Mouse (Mus musculus): ENCODE data around the gene Klc2.
"Not testable (repeated sequence)": the region's sequence is repeated elsewhere in the genome, so short reads cannot be mapped to it uniquely, and the experiment has no call there.

Klc2 gene

DNA sequence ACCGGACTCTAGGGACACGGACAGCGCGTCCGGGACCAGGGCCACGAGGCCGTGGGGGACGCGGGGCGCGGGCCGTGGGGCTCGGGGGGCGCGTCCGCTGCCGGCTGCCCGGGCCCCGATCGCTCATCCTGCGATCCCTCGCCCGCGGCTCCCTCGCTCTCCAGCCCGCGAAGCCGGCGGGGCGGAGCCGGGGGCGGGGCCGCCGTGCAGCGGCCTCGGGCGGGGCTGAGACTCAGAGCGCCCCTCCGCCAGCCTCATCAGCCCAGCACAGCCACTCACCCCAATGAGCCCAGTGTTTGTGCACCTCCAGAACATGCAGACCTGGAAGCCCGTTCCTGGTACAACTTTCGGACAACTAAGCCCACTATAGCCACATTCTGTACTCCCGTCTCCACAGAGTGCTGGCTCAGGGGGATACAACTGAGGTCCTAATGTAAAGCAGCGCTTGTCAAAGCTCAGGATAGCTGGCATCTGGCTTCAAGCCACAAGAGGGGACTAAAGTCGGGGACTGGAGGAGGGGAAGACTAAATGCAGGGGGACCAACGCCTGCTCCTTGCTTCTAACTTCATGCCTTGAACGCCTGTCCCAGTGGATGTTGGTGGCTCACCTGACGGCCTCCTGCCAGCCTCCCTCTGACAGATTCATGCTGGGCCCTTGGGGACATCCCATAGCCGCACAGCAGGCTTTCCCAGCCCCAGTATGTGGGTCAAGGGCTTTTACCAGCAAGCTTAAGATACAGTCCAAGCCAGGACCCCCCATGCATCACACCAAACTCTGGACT, 19.8 kb downstream of the Klc2 start, which contains the start of gene Cnih2:
Cnih2 (minus strand) TSS at position 159 of the 781 bp plus-strand sequence.
- peak; percentile 78 for DNase-seq

DNA sequence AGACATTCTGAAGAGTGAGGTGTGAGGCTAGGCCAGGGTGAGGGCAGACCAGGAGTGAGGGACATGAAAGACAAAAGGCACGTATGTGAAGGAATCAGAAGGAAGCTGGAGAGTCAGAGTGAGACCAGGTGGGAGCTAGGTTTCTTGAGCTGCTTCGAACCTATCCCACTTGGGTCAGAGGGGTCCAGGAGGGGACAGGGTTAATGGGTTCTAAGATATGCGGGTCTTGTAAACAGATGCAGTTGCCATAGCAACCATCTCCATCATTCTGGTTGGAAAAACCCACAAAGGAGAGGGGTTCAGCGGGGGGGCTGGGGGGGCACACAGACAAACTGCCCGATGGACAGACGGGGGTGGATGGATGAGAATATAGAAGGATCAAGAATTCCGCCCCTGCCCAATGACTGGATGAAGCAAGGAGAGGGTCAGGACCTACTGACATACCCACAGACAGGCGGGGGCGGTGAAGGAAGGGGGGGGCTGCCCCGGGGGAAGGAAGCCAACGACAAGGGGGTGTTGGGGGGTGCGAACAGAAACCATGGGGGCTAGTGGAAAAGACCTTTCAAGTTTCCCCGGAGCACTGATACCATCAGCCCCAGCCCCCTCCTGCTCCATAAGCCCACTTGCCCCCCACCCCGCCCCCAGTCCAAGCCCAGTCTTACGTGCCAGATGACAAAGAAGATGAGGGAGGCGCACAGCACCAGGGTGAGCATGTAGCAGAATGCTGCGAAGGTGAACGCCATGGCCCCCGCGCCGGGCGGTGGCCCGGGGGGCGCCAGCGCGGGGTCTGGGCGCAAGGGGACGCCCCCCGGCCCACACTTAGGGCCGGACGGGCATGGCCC, 20.6 kb downstream of the Klc2 start:
- DNase-seq, result no peak

DNA sequence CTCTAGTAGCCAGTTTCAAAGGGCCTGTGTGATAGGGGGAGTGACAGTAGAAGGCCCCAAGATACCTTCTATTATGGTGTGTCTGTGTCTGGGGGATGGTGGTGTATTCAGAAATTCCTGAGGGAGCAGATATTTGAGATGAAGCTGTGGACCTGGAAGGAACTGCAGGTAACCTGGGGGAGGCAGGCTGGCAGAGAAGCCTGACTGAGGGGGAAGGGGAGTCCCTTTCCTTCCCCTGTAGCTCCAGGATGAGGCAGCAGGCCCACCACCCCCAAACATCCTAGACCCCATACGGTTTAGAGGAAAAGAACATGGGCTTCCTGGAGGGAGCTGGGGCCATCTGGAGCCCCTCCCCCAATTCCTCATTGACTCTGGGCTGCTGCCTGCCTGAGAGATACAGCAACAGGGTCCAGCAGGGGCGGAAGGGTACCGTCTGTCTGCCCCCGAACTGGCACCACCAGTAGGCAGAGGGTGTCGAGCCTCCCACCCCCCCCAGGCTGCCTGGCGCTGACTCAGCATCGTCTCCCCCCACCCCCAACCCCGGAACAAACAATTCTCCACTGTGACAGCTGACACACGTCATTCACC, 22.4 kb downstream of the Klc2 start:
- no peak for DNase-seq

DNA sequence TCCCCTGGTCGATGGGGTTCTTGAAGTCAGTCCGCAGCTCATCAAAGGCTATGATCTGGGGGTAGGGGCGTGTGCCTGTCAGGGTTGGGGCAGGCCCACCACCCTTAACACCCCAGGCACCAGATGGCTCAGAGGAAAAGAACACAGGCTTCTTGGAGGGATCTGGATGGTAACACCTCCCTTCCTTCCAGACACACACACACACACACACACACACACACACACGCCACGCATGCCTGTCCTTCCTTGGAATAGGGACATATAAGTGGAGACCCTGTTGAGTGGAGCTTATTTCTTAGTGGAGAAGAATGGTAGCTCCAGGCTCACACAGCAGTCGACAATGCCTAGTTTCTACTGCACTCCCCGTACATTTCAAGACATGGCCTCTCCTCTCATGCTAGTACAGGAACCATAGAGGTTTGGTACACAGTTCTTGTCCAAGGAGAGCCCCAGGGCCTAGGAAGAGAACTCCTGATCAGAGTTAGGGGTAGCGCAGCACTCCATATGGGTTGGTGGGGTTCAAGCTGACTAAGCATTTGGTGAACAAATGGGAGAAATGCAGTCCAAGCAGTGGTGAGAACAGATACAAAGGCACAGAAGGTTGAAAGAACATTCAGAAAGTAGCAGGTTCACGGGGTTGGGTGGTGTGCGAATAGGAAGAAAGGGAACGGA, 23.5 kb downstream of the Klc2 start:
- no peak for DNase-seq

DNA sequence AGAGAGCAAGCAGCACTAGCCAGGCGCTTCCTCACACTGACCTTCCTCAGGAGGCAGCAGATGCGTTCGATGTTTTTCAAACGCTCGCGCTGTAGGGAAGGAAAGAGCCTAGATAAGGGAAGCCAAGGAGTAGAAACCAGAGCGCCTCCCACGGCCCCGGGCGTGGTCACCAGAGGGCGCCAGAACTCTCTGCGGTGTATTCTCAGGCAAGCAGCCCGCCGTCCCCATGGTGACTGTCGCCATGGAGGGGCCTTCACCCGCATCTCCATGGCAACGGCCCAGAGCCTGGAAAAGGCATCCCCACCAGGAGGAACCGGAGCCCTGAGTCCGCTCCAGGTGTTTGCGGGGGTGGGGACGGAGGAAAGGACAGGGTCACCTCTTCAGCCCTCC, 24.1 kb downstream of the Klc2 start:
- peak; percentile 91 for DNase-seq

DNA sequence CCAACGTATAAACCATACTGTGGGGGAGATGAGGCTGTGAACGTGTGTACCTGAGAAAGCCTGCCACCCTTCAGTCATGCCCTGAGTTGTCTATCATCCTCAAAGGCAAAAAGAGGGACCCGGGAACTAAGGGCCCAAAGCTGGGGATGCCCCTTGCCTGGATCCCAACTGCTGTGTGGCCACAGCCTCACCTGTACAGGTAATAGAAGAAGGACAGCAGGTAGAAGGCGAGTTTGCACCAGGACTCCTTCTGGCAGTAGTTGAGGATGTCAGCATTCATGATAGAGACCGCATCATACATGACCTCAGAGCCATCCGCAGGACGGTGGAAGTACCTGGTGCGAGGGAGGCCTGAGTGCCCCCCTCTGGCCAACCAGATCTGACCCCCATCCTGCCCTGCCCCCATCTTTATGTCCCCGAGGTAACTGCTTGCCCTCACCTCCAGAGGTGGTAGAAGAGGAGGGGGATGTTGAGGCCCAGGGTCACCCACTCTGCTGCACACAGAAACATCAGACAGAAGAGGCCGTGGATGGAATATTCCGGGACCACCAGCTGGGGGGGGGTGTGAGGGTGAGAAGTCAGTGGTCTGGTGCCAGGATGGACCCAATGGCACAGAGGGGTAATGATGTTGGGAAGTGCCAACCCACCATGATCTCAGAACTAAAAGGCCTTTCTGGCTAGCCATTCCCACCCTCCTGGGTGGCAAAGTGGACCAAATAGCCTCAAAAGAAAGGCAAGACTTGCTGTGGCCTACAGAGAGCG, 24.7 kb downstream of the Klc2 start:
- DNase-seq, result no peak

DNA sequence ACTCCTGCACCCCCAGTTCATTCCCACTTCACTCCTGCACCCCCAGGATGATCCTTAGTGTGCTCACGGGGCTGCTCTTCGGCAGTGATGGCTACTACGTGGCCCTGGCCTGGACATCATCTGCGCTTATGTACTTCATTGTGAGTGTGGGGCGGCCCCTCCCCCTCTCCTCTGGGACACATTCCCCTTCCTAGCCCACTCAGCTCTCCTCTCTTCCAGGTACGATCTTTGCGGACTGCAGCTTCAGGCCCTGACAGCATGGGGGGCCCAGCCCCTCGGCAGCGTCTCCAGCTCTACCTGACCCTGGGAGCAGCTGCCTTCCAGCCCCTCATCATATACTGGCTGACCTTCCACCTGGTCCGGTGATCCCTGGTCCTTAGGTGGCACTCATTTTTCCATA, 26.3 kb downstream of the Klc2 start:
- no peak for DNase-seq

DNA sequence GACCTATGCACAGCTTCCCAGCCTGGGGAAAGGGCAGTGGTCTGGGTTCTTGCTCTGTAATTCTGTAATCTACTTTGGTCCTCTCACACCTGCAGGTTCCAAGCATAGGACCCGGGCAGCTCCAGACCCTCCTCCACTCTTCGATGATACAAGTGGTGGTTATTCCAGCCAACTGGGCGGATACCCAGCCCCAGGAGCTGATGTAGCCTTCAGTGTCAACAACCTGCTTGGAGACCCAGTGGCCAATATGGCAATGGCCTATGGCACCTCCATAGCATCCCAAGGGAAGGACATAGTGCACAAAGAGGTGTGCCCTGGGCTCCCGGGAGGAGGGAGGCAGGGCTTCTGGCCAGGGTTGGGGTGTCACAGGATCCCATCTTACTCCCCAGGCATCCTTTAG, 29.0 kb downstream of the Klc2 start:
- no peak for DNase-seq

DNA sequence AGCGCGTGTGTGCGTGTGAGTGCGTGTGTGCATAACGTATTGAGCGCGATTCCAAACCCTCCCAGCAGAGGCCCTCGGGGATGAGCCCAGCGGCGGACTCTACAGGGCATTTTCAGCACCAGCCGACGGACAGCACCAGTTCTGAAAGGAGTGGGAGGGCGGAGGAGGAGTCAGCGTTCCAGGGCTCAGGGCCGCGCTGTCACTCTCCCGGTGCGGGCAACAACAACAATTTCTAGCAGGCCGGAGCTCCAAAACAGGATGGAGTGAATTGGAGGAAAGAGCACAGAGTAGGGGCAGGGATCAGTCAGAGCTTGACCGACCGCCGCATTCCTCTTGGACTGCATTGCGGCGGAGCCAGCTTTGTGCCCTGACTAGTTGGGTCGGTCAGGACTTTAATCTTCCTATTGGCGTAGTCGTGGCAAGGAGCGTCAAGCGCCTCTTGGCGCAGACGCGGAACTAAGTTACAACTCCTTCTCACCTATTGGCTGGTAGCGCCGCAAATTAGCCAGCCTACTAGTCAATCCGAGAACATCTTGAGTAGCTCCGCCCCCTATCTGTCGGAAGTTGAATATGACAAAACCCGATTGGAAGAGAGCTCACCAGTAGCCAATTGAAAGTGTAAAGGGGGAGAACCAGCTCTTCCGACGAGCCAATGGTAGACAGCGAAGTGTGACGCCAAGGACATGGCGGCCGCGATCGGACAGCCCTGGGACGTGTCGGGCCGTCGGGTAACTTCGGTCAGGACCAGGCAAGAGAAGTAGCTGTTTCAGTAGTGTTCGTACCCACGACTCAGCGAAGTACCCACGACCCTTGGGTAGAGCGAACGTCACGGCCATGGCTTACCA, 30.3 kb downstream of the Klc2 start, which contains the start of gene Yif1a:
Yif1a (plus strand) TSS at position 655 of the 845 bp plus-strand sequence.
- peak; percentile 92 for DNase-seq

DNA sequence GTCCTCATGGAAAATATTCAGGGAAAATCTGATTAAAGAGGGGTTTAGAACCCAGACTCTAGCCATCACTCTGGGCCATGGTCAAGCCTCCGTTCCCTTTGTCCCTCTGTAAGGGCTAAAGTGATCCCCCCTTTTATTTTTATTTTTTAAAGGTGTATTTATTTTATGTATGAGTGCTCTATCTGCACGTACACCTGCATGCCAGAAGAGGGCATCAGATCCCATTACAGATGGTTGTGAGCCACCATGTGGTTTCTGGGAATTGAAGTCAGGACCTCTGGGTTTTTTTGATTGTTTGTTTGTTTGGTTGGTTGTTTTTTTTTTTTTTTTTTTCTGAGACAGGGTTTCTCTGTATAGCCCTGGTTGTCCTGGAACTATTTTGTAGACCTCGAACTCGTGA, 31.8 kb downstream of the Klc2 start:
- DNase-seq, result not testable (repeated sequence)

DNA sequence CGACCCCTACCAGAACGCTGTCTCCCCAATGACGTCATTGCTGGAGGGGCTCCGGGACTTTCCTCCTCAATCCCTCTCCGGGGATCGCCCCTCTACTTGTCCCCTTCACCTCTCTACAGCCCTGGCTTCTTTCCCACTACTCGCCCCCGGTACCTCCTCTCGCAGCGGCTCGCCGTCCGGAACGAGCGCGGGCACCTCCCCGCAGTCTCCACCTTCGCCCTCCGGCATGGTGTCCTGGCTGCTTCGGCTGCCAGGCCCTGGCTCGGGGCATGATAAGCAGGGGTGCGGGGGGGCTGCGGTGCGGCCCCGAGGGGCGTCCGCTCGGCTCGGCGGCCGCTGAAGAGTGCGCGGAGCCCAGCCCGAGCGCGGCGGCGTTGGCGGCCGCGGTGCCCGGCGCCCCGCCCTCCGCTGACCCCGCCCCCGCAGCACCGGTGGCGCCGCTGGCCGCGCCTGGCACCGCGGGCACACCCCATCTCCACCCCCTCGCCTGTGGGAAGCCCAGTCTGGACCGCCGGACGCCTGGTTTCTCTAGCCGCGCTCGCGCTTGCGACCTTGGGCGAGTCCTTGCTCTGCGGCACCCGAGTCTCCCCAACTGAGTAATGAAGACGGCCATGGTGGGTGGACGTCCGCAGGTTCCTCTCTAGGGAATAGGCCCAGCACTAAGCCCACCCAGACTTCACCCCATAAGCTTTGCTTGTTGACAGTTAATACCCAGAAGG, 33.1 kb downstream of the Klc2 start, which contains the start of gene Tmem151a:
Tmem151a (minus strand) TSS at position 387 of the 719 bp plus-strand sequence.
- no peak for DNase-seq

DNA sequence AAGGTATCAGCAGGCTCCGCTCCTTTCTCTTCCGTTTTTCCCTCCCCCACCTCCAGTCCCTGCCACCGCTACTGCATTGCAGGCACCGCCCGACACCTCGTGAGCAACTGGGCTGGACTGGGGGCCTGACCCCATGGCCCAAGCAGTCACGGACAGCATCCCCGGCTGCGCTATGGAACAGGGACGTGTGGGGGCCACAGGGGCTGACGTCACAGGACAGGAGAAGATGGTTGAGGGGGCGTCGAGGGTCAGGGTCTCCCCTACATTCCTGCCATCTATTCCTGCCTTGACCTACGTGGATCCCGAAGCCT, 33.6 kb downstream of the Klc2 start:
- no peak for DNase-seq

DNA sequence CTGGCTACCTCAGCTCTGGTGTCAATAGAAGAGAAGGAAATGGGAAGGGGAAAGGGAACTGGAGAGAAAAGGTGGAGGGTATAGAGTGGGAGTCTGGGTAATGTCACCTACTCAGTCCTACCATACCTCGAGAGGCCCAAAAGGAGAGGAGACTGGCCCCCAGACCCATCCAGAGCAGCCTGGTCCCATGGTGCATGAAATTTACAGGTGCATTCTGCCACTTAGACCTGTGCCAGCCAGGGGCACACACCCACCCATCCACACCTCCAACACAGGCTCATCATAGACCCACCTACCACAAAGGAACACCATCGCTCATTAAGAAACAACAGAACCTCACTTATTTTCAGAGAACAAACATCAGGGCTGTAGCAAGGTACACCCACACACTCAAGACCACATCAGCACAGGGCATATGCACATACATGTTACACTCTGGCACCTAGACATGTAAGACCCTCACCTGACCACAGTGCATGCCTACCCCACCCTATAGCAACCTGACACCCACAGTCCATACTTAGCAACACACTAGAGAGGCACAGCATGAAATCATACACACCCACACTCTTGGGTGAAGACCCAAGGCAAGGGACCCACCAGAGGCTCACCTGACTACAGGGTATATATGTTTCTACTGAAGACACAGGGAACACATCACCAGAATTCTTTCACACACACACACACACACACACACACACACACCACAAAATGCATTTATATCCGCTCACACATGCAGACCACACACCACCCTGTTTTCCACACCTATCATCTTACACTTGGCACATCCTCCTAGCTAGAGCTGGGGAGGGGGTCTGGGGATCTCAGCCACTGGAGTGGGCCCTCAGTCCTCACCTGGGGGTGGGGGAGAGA, 34.2 kb downstream of the Klc2 start:
- DNase-seq, result no peak

DNA sequence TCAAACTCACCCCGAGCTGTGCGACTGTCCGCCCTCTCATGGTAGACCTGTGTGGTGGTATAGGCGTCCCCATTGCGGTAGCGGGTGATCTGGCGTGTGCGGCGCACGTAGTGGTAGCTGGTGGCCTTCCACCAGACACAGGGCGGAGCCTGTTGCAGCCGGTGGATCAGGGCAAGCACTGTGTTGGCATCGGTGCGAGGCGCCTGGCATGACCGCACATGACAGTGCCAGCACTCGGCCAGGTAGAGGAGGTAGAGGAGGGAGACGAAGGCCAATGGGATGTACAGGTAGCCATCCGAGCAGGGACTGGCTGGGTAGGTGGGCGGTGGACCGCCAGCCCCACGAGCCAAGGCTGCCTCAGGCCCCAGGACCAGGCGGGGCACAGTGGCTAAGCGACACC, 35.8 kb downstream of the Klc2 start:
- DNase-seq, result no peak

DNA sequence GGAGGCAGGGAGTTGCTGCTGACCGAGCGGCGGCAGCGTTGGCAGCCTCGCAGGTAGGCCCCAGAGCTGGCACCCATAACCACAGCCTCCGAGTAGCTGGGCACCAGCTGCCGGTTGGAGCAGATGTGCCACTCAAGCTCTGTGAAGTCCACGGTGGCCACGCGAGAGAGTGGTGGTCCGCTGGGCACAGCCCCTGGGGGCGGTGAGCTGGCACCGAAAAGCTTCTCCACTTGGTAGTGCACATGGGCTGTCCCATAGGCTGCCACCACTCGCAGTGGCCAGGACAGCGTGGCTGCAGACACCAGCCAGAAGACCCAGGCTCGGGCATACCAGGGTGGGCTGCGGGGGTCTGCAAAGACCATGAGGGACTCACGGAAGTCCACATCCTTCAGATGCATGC, 36.4 kb downstream of the Klc2 start:
- DNase-seq, result no peak

DNA sequence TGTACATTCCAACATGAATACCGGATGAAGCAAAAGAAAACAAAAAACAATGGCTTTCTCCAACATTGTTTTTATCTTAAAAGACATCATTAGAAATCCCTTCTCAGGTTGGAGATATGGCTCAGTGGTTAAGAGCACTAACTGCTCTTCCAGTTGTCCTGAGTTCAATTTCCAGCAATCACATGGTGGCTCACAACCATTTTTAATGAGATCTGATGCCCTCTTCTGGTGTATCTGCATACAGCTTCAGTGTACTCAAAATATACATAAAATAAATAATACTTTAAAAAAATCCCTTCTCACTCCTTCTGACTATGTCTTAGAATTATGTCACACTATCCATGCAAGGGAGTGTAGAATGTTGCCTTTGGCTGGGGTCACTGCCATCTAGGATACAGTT, 39.1 kb downstream of the Klc2 start:
- no peak for DNase-seq

DNA sequence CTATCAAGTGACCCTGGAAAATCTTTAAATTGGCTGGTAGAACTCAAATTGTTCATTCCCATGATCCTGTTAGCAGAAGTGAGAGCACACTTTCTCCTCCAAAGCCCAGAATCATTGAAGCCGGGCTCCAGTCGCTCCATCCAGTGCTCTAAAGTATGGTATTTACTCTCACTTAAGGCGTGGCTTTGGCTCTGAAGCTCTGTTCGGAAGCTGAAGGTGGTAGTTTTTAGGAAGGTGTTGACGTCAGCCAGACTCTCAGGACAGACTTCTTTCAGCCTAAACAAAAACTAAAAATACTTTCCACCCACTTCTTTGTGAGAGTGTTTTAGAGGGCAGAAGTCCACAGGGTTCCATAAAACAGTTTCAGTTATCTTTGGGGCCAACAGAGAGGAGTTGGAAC, 44.8 kb downstream of the Klc2 start:
- DNase-seq, result no peak

DNA sequence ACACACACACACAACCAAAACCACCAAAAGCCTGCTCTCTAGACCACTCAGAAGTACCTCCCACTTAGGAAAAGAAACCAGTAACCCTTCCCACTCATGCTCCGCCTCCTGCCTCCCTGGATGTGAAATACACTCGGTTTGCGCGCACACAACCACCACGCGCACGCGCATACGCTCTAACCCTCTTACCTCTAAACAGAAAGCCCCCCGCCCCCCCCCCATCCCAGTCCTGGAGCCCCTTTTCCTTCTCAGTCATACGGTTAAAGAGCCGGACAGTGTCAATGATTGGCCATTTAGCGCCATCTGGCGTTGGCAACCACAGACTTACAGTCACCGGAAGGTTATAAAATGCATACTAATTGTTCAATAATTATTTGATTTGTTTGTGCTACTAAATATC, 45.3 kb downstream of the Klc2 start:
- DNase-seq, result peak; percentile 32

DNA sequence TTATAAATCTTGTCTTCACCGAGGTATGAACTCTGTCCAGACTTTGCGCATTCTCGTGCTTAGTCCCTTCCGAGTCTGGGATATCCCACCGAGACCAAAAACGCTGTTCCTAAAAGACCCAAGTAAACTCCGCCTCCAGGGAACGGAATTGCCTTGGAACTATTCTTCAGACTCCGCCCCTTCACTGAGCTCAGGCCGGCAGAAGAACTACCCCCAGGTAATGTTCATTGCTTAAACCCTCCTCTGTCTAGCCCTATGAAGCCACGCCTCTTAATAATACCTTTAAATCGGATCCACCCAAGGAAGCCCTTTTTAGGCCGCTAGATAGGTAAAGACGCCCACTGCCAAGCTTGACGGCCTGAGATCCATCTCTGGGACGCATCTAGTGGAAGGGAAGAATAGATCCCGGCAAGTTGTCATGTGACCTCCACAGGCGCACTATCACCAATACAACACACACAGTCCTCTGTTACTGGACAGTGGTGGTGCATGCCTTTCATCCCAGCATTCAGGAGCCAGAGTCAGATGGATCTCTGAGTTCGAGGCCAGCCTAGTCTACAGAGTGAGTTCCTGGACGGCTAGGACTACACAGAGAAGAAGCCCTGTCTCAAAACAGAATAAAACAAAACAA, 45.9 kb downstream of the Klc2 start:
- DNase-seq, result no peak
